Mouse (Mus musculus) cortical plate, adult 2 months (tissue): ENCODE measurements at regions not wholly inside any gene's neighbourhood (a gene's known extent, or its start where the extent isn't known, plus 50 kb on each side); places are given as distances from the start of the nearest gene placed in this dataset.

Experiments
- CTCF ChIP-seq: fragments of 200-500 bp; IDR thresholded peaks from 2 replicates; pipeline ENCODE4 v1.5.1; 2011; ENCODE audit warnings: mild to moderate bottlenecking, control low read depth, low read length; ENCODE audit not compliant: insufficient read depth; ENCODE audit errors: extremely low read depth
- POLR2A ChIP-seq: fragments of 200-500 bp; IDR thresholded peaks from 2 replicates; pipeline ENCODE4 v1.6.1; 2011; ENCODE audit warnings: mild to moderate bottlenecking, low read length, control low read depth; ENCODE audit not compliant: insufficient read depth; ENCODE audit errors: extremely low read depth

DNA sequence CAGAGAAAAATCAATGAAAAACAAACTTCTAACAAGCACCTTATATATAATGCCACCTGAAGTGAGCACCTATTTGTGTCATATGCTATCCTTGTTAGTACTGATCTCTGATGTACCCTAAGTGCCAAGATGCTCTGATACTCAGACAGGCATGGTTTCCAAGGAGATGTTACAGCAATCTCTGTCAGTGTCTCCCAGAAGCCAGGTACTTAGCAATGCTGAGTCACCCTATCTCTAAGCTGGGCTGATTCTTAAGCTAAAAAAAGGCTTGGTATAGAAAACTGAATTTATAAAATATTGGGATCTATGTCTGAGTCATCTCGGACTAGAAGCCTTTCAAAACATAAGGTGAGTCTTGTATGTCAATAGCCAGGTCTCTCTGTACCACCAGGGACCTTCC is 157.0 kb upstream of the Arhgap20 start:
- TF ChIP-seq POLR2A (no peak), CTCF (no peak)
